Mouse (Mus musculus): ENCODE results near the gene Haus2. TPM values are rescaled to one million over a fixed set of nuclear protein-coding genes. Genes with fewer than 3 reads are reported as not detected.

The Haus2 gene
- total RNA-seq, 2 experiments from 2014 or later = 12.3 to 13.1 TPM

DNA sequence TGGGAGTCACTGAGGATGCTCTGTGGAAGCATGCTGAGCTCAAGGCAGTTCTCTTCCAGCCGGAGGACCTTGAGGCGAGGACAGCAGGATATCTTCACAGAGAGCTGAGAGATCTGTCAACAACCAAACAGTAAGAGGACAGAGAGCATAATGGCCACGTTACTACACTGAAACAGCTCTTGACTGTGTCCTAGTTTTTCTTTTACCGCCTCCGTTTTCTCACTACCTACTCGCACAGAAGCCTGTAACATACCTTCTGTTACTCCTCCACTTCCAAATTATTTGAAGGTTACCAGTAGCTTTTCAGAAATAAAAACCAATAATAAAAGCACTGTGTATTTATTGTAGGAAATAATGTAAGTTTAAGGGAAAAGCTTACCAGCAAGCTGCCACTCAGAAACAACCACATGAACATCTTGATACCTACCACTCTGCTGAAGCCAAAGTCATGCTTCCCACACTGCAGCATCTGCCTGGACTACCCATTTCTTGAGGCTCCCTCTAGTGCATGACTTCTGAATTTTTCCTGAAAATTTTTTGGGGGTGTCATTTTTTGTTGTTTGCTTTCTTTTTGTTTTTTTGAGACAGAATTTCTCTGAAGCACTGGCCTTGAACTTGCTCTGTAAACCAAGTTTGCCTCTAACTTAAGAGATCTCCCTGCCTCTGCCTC lies 3.0 kb upstream of the Haus2 start:
- intact Hi-C loops (cut with DNase I) = loop anchor here (2.0 to 5.0 kb wide), 2 partner anchors 39 to 127 kb away; partner anchors contain the start of gene Snap23
- peak; percentile 10 to 46 for DNase-seq

GRCm38 (mm10) chr2:120616279-120617163 lies 7.3 kb downstream of the Haus2 start:
- intact Hi-C loops (cut with DNase I) = no loop called here
- no peak for DNase-seq

DNA sequence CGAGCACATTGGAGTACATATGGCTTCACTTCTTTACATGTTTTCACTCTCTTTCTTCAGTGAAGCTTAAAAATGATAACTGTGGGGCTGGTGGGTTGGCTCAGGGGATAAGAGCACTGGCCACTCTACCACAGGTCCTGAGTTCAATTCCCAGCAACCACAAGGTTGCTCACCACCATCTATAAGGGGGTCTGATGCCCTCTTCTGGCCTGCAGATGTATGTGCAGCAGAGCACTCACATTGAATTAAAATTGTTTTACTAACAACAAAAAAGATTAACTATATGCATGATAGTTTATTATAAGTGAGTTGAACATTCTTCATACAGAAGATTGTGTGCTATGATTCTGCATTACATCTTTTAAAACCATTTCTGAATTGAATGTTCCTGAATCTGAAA lies 10.4 kb downstream of the Haus2 start:
- no peak for DNase-seq
- intact Hi-C loops (cut with DNase I) = no loop called here

DNA sequence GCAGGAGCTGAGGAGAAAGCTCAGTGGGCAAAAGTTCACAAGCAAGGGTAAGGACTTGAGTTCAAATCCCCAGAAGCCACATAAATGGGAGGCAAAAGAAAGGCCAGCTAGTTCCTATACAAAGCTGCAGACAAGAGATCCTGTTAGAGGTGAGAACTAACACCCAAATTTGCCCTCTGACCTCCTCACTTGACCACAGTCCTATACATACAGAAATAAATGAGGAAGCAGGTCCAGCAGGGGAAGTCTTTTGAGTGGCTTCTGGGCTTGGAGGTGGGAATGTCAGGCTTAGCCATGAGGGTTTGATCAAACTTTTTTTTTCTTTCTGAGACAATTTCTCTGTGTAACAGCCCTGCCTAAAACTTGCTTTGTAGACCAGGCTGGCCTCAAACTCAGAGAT lies 13.7 kb downstream of the Haus2 start:
- intact Hi-C loops (cut with DNase I) = no loop called here
- no peak for DNase-seq

GRCm38 (mm10) chr2:120628076-120628865 lies 19.1 kb downstream of the Haus2 start:
- intact Hi-C loops (cut with DNase I) = loop anchor here (2.0 to 5.0 kb wide), 2 partner anchors 19 to 34 kb away; partner anchors contain the start of genes Haus2 and Lrrc57
- DNase-seq = no peak

DNA sequence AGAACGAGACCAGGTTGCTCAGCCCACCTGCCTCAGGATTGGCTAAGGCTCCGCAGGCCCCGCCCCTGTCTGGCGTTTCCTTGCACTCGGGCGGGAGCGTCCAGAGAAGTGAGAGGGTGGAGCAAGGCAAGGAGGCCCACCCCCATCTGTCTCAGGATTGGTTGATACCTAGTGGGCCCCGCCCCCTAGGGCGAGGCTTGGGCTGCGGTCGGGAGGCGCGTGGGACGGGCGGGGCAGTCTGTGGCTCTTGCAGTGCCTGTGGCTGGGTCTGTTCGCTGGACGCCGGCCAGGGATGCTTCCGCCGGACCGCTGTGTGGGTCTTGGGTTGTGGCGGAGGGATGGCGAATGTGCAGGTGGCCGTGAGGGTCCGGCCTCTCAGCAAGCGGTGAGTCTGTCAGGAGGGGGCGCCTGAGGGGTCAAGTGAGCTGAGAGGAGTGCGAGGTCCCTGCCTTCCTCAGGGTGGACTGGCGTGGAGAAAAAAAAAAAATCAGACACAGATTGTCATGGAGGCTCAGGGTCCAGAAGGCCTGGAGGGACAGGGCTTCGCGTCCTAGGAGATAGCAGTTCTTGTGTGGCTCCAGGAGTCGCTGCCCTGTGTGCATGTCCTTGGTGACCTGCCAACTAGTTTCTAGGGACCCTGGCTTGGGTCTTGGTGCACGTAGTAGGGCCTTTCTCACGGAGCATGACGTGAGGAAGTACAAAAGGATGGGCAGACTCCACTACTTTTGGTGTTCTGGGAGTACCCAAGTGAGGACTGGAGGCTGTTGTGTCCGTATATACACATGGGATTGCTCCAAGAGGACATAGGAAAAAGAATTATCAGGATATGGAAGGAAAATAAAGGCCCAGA lies 19.9 kb downstream of the Haus2 start, which contains the start of gene Stard9:
Stard9 (plus strand) TSS at position 236 of the 850 bp plus-strand sequence.
- intact Hi-C loops (cut with DNase I) = loop anchor here (2.0 to 5.0 kb wide), 2 partner anchors 20 to 33 kb away; partner anchors contain the start of genes Haus2 and Lrrc57
- peak; percentile 99 for DNase-seq

- DNase-seq = peak in 1 of 2 experiments; percentile 48
- intact Hi-C loops (cut with DNase I) = no loop called here
Measured at GRCm38 (mm10) chr2:120630246-120630645, 21.1 kb downstream of the Haus2 start.

DNA sequence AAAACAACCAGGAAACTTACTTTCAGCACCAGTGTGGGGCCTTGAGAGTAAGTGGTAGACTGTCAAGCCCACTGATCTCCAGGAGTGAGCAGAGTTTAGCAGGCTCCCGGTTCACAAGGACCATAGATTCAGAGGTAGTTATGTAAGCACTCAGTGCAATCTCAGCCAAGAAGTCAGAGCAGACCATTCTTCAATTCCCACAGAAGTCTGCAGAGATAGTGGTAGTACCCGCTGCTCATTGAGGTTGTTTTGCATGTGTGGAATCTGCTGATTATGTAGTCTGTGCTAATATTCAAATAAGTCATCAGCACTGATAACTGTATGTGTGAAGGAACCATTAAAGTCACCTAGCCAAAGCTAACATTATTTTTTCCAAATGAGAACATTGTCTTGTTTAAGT lies 21.5 kb downstream of the Haus2 start:
- intact Hi-C loops (cut with DNase I) = no loop called here
- DNase-seq = no peak

- intact Hi-C loops (cut with DNase I) = no loop called here
- DNase-seq = no peak
Measured at GRCm38 (mm10) chr2:120631521-120631920, 22.3 kb downstream of the Haus2 start.

GRCm38 (mm10) chr2:120631957-120632356 lies 22.8 kb downstream of the Haus2 start:
- intact Hi-C loops (cut with DNase I) = no loop called here
- DNase-seq = peak; percentile 43 to 49

DNA sequence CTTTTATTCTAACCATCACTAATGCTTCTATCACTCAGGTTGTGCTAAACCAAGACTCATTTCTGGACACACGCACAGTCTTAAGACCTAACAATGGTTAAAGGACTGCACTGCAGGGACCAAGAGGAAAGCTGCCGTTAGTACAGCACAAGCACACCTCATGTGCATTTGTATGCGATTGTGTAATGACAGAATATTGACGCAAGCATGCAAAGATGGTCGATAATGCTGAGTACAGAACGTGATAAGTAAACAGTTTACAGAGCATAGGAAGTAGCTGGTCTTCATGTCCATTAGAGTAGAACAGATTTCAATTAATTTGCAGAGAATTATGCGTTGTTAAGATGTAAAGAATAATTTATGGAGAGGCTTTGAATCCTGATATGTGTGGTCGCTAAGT lies 31.7 kb downstream of the Haus2 start:
- no peak for DNase-seq
- intact Hi-C loops (cut with DNase I) = no loop called here

DNA sequence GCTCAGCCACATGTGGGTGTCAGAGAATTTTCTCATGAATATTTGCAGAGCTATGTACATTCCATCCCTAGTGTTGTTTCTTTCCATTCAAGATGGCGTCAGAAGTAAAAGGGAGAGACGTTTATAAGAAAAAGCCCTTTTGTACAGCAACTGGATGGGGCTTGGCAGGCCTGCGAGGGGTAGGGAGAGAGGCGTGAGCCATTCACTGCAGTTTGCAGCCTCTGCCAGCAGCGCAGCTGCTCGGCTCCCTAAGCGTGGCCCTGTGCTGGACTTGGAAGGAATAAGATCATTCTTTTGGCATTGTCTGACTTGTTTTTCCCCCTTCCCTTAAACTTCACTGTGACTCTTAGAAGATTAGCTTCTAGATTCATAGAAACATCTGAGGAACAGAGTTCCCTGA lies 34.7 kb downstream of the Haus2 start:
- intact Hi-C loops (cut with DNase I) = loop anchor here (1.0 kb wide), 1 partner anchor 10 kb away; no protein-coding TSS in a partner anchor
- peak; percentile 77 to 83 for DNase-seq

GRCm38 (mm10) chr2:120646777-120647176 lies 37.6 kb downstream of the Haus2 start:
- DNase-seq = peak; percentile 66 to 68
- intact Hi-C loops (cut with DNase I) = no loop called here

GRCm38 (mm10) chr2:120652256-120652924 lies 43.2 kb downstream of the Haus2 start:
- peak in 1 of 2 experiments; percentile 35 for DNase-seq

GRCm38 (mm10) chr2:120652925-120653284 lies 43.7 kb downstream of the Haus2 start:
- no peak for DNase-seq
- intact Hi-C loops (cut with DNase I) = no loop called here

More at GRCm38 (mm10) chr2:120652256-120652924, 43.2 kb downstream of the Haus2 start:
- intact Hi-C loops (cut with DNase I) = no loop called here

GRCm38 (mm10) chr2:120654693-120655092 lies 45.5 kb downstream of the Haus2 start:
- intact Hi-C loops (cut with DNase I) = no loop called here
- no peak for DNase-seq

DNA sequence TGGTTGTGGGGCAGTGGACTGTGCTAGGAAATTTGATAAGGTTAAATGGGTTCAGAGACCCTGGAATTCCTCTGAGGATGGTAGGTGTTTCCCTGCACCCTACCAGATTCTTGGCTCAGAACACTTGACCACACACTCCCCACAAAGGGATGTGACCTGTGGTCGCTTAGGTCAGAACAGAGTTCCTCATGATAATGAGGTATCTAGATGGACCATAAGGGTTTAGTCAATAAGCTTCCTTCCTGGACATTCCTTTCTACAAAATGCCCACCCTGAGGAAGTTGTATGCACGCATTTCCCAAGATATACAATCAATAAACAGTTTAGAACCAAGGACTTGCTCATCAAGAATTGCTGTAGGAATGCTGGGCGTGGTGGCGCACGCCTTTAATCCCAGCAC lies 46.7 kb downstream of the Haus2 start:
- intact Hi-C loops (cut with DNase I) = no loop called here
- DNase-seq = no peak

- no peak for DNase-seq
- intact Hi-C loops (cut with DNase I) = no loop called here
Measured at GRCm38 (mm10) chr2:120656711-120657110, 47.5 kb downstream of the Haus2 start.

DNA sequence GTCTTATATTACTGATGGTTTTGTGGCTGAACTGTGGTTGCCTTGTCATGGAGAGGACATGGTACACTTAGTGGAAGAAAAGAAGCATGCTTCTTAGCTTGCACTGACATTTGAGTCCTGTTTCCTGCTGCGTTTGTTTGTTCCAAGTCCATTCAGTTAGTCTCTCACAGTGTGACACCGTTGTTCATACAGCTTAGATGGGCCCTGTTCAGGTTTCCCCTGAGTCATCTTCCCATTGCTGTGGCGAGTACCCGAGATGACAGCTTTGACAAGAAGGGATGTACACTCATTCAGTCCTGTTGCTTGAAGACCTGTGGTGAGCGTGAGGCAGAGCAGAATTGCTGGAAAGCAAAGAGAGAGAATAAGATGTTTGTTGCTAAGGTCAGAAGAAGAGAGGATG lies 49.3 kb downstream of the Haus2 start:
- intact Hi-C loops (cut with DNase I) = no loop called here
- no peak for DNase-seq

Measured in heart, postnatal 10 days (tissue).